Mouse (Mus musculus) stomach, postnatal 0 days (tissue): Measurements from ENCODE around the gene Lrig2. TPM values are rescaled to one million over a fixed set of nuclear protein-coding genes. Genes with fewer than 3 reads are reported as not detected.
A peak's percentile ranks its signal among the peaks of the same experiment; 100 is the strongest.
"Not testable (repeated sequence)": the region's sequence is repeated elsewhere in the genome, so short reads cannot be mapped to it uniquely, and the experiment has no call there.

Experiments used
- ATAC-seq: fragments of 200-750 bp; cut with Nextera tagmentation; 2 replicates; pipeline ENCODE4 v1.8.0; 2017; ENCODE audit not compliant: low FRiP score, low TSS enrichment
- DNase-seq: peaks from one replicate; pipeline ENCODE4 v3.0.0-alpha.2; 2016; ENCODE audit warnings: low spot score
- H3K27ac ChIP-seq: fragments of 300-500 bp; sonication (generic); replicated peaks from 2 replicates; pipeline ENCODE4 v1.5.1; 2014; ENCODE audit warnings: mild to moderate bottlenecking, control low read depth
- H3K27me3 ChIP-seq: fragments of 300-500 bp; sonication (generic); 2 replicates; pipeline ENCODE4 v1.6.1; 2014; ENCODE audit warnings: low read length; ENCODE audit not compliant: control insufficient read depth, insufficient read depth
- H3K36me3 ChIP-seq: fragments of 300-500 bp; sonication (generic); 2 replicates; pipeline ENCODE4 v1.6.1; 2014; ENCODE audit warnings: low read length, mixed read lengths; ENCODE audit not compliant: control insufficient read depth, insufficient read depth
- H3K4me1 ChIP-seq: fragments of 300-500 bp; sonication (generic); replicated peaks from 2 replicates; pipeline ENCODE4 v1.6.1; 2014; ENCODE audit warnings: antibody characterized with exemption; ENCODE audit not compliant: control insufficient read depth, insufficient read depth
- H3K4me2 ChIP-seq: fragments of 300-500 bp; sonication (generic); replicated peaks from 2 replicates; pipeline ENCODE4 v1.6.1; 2014; ENCODE audit warnings: low read depth, mild to moderate bottlenecking, control low read depth, moderate library complexity
- H3K4me3 ChIP-seq: fragments of 300-500 bp; sonication (generic); 2 replicates; pipeline ENCODE4 v1.5.1; 2014; ENCODE audit warnings: low read depth, low read length, control low read depth
- H3K9ac ChIP-seq: fragments of 300-500 bp; sonication (generic); 2 replicates; pipeline ENCODE4 v1.6.1; 2014; ENCODE audit warnings: mild to moderate bottlenecking, low read length, control low read depth, mixed read lengths
- H3K9me3 ChIP-seq: fragments of 300-500 bp; sonication (generic); 2 replicates; pipeline ENCODE4 v1.6.1; 2016; ENCODE audit warnings: low read length; ENCODE audit not compliant: control insufficient read depth
- CTCF ChIP-seq: IDR thresholded peaks from 2 replicates; pipeline ENCODE4 v1.5.1; 2016; ENCODE audit warnings: antibody characterized with exemption, low read depth, mild to moderate bottlenecking, moderate library complexity
- EP300 ChIP-seq: optimal IDR thresholded peaks from 2 replicates; pipeline ENCODE3; 2016; ENCODE audit warnings: antibody characterized with exemption
- WGBS: fragments of 180-500 bp; shearing (Covaris S2); extraction: QIAGEN DNeasy Blood & Tissue Kit; methylation state at CpG from one replicate; pipeline ENCODE4 v1.1.7; 2014; 5-methylcytosine and 5-hydroxymethylcytosine counted together
- polyA plus RNA-seq: library from polyadenylated mRNA; unstranded; fragments of >200 nt; fragmentation: Nextera tagmentation; extraction: Ambion mirVana; gene quantifications from 2 replicates; pipeline ENCODE4 v1.2.1, GENCODE M21; 2015

The Lrig2 gene
- polyA plus RNA-seq, 1 experiment from 2014 or later = 6.0 TPM

DNA sequence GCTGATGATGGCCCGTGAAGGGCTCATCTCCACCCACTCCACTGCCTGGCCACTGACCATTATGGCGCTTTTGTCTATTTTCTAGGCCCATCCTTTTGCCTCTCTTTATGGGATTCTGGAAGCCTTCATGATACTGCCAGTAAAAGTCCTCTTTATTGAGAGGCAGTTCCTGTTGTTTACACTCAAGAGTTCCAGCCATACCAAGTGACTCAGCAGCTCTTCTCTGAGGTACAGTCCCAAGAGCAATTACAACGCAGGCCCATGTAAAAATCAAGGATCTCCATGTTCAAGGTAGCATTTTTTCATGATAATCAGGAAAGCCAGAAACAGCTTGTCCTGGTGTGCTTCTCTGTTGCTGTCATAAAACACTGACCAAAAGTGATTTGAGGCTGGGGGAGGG is 75.8 kb downstream of the Lrig2 start:
- ATAC-seq = no peak
- DNase-seq = no peak
- 85% methylated on average over 3 of the region's 3 CpGs for WGBS
- no peak overlapping the region for H3K9ac ChIP-seq
- no peak overlapping the region for H3K27ac ChIP-seq
- no peaks in the 10 kb centered on the region for H3K27me3 ChIP-seq
- no peaks in the 10 kb centered on the region for H3K9me3 ChIP-seq
- TF ChIP-seq EP300 (no peak), CTCF (no peak)
- no peak overlapping the region for H3K4me2 ChIP-seq
- no peaks in the 10 kb centered on the region for H3K36me3 ChIP-seq
- no peaks in the 10 kb centered on the region for H3K4me1 ChIP-seq
- no peak overlapping the region for H3K4me3 ChIP-seq

GRCm38 (mm10) chr3:104434246-104434696 is 77.4 kb downstream of the Lrig2 start:
- no peaks in the 10 kb centered on the region for H3K27me3 ChIP-seq
- peak overlapping the region; percentile 44 for H3K4me2 ChIP-seq
- no peak for ATAC-seq
- H3K36me3 ChIP-seq = no peaks in the 10 kb centered on the region
- no peaks in the 10 kb centered on the region for H3K4me1 ChIP-seq
- peak overlapping the region; percentile 31; the same call in 1 of the 2 replicates for H3K9ac ChIP-seq
- no peak overlapping the region for H3K27ac ChIP-seq
- DNase-seq = peak; percentile 30
- WGBS = 2% methylated on average over 9 of the region's 9 CpGs
- H3K9me3 ChIP-seq = no peaks in the 10 kb centered on the region
- peak overlapping the region; percentile 27 for H3K4me3 ChIP-seq
- 0 out of 2 replicates have a peak, but pooled peaks have one; percentile 4 for TF ChIP-seq CTCF
- no peak for TF ChIP-seq EP300

DNA sequence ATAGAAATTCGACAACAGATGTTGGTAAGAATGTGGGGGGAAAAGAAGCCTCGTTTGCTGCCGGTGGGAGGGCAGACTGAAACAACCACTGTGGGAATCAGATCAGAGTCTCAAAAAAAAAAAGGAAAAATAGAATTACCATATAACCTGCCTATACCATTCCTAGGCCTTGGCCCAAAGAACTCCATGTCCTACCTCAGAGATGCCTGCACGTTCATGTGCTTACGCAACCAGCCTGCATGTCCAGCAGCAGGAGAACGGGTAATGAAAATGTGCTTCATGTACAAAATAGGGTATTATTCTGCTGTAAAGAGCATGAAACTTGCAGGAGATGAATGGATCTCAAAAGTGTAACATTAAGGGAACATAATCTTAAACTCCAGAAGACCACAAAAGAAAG is 79.1 kb downstream of the Lrig2 start:
- Histone ChIP-seq H3K4me1 (no peaks in the 10 kb centered on the region), H3K9ac (no peak overlapping the region), H3K36me3 (no peaks in the 10 kb centered on the region), H3K9me3 (no peaks in the 10 kb centered on the region), H3K4me3 (no peak overlapping the region), H3K4me2 (no peak overlapping the region), H3K27ac (no peak overlapping the region), H3K27me3 (no peaks in the 10 kb centered on the region)
- no peak for TF ChIP-seq EP300
- no peak for TF ChIP-seq CTCF
- ATAC-seq = no peak
- no peak for DNase-seq
- 72% methylated on average over 6 of the region's 6 CpGs for WGBS

GRCm38 (mm10) chr3:104431848-104432159 is 79.9 kb downstream of the Lrig2 start:
- H3K27ac ChIP-seq = no peak overlapping the region
- 30% methylated on average over 9 of the region's 10 CpGs for WGBS
- peak; percentile 53; the same call in 1 of the 2 replicates for ATAC-seq

DNA sequence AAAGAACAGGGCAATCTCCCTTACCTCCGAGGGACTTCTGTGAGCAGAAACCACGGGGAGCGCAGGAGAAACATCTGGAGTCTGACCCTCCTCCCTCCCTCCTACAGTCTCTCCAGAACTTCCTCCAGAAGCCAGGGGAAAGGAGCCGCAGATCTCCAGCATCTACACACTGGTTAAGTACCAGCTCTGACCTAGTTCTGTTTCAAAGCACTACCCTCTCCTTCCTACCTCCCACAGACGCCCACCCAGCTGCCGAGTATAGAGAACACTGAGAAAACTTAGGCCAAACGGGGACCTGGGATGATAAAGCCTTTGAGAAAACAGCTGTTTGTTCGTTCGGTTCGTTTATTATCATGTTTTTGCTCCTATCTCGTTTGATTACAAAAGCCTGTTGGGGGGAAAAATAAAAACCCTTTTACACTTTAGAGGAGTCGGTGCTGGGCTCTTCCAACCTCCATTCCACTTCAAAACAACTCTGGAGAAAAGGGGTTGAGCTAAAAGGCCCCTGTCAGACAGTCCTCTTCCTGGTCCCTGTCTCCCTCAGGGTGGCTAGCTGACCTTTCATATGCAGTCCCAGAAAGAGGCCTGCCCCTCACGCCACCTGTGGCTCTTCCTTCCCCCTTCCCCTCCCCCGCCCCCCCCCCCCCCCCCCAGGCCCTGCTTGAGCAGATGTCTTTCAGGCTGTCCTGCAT is 80.4 kb downstream of the Lrig2 start:
- ATAC-seq (peak; percentile 42; the same call in 1 of the 2 replicates), DNase-seq (no peak)
- Histone ChIP-seq H3K9me3 (no peaks in the 10 kb centered on the region), H3K4me3 (no peak overlapping the region), H3K4me1 (no peaks in the 10 kb centered on the region), H3K4me2 (0 out of 2 replicates have a peak overlapping the region, but pooled peaks have one; percentile 27), H3K9ac (no peak overlapping the region), H3K27me3 (no peaks in the 10 kb centered on the region), H3K36me3 (no peaks in the 10 kb centered on the region), H3K27ac (no peak overlapping the region)
- WGBS = 24% methylated on average over 13 of the region's 14 CpGs
- TF ChIP-seq CTCF (no peak), EP300 (no peak)

More at GRCm38 (mm10) chr3:104431848-104432159, 79.9 kb downstream of the Lrig2 start:
- Histone ChIP-seq H3K27me3 (no peaks in the 10 kb centered on the region), H3K4me1 (no peaks in the 10 kb centered on the region), H3K9me3 (no peaks in the 10 kb centered on the region), H3K36me3 (no peaks in the 10 kb centered on the region), H3K9ac (no peak overlapping the region), H3K4me3 (no peak overlapping the region), H3K4me2 (no peak overlapping the region)
- no peak for DNase-seq
- TF ChIP-seq CTCF = no peak
- no peak for TF ChIP-seq EP300

GRCm38 (mm10) chr3:104427354-104427753 is 84.4 kb downstream of the Lrig2 start:
- WGBS = 100% methylated on average over 2 of the region's 2 CpGs
- ATAC-seq, H3K36me3 ChIP-seq, H3K9ac ChIP-seq, H3K9me3 ChIP-seq, H3K27me3 ChIP-seq, H3K4me1 ChIP-seq, DNase-seq, H3K4me2 ChIP-seq, H3K27ac ChIP-seq, H3K4me3 ChIP-seq: not testable (repeated sequence)
